Mouse (Mus musculus): ENCODE data around the gene Gapvd1. TPM values are rescaled to one million over a fixed set of nuclear protein-coding genes. Genes with fewer than 3 reads are reported as not detected.
A peak's percentile ranks its signal among the peaks of the same experiment; 100 is the strongest.

Gapvd1 gene
- polyA plus RNA-seq, 1 experiment = 16.0 TPM

DNA sequence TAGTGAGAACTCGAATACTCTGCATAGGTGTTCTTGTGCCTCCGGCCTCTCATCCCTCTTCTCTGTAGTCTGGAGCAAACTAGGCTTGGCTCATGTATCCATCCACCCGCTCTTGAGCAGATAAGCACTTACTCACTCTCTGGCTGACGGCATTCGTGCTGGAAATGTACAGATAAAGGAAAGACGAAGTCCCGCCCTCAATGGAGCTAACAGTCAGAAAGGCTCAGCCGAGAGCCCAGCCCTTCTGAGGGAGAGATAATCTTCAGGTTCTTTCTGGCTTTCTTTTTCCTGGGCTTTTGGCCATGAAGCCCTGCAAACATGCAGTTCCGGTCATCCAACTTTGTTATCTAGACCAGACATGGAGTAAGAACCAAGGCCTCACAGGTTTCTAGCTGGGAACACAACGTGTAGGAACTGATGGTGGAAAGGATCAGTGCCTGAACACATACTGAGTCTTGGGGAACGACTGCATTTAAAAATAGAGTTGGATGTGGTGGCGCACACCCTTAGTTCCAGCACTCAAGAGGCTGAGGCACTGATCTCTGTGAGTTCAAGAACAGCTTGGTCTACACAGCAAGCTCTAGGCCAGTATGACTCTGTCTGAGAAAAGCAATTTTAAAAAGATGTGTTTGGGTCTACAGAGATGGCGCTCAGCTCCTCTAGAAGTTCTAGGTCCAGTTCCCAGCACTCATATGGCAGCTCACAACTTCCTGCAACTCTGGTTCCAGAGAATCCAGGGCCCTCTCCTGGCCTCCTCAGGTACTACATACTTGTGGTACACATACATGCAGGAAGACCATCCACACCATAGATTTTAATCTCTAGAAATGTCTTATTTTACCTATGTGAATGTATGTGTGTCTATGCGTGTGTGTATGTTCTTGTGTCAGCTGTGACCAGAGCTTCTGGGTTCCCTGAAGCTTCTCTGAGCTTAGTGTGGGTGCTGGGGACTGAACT lies 28.3 kb upstream of the Gapvd1 start:
- H3K4me3 ChIP-seq (ENCODE audit: insufficient read depth, low read depth, low read length) = no peak overlapping the region
- DNase-seq = no peak
- H3K27me3 ChIP-seq (replicated peaks; ENCODE audit: control insufficient read depth, insufficient read depth, low read length) = no peaks in the 10 kb centered on the region
- 93% methylated on average over 14 of the region's 14 CpGs for WGBS
- no peak for TF ChIP-seq CTCF (conservative IDR thresholded peaks at IDR 0.05; ENCODE audit: insufficient read depth, insufficient read length, low read depth, low read length)
- no peak for TF ChIP-seq POLR2A (IDR thresholded peaks at IDR 0.05; ENCODE audit: low read depth, low read length)
- no peaks in the 10 kb centered on the region for H3K4me1 ChIP-seq (ENCODE audit: control insufficient read depth, insufficient read depth, low read length)
- no peak overlapping the region for H3K27ac ChIP-seq (ENCODE audit: insufficient read depth, low read depth, low read length)
- no peaks in the 10 kb centered on the region; the same call in 1 of the 2 replicates for H3K36me3 ChIP-seq (ENCODE audit: control insufficient read depth, insufficient read depth, low read length)

- DNase-seq = no peak
- H3K27ac ChIP-seq (ENCODE audit: insufficient read depth, low read depth, low read length) = no peak overlapping the region
- H3K36me3 ChIP-seq (ENCODE audit: control insufficient read depth, insufficient read depth, low read length) = peaks cover 30% of the 10 kb centered on the region
- H3K4me1 ChIP-seq (ENCODE audit: control insufficient read depth, insufficient read depth, low read length) = peaks cover 13% of the 10 kb centered on the region; the same call in 1 of the 2 replicates
- H3K4me3 ChIP-seq (ENCODE audit: insufficient read depth, low read depth, low read length) = no peak overlapping the region
- 61% methylated on average over 1 of the region's 1 CpGs for WGBS
- TF ChIP-seq CTCF (conservative IDR thresholded peaks at IDR 0.05; ENCODE audit: insufficient read depth, insufficient read length, low read depth, low read length) = no peak
- TF ChIP-seq POLR2A (IDR thresholded peaks at IDR 0.05; ENCODE audit: low read depth, low read length) = no peak
- no peaks in the 10 kb centered on the region for H3K27me3 ChIP-seq (replicated peaks; ENCODE audit: control insufficient read depth, insufficient read depth, low read length)
These were observed 22.3 kb upstream of the Gapvd1 start for GRCm38 (mm10) chr2:34777237-34777868.

DNA sequence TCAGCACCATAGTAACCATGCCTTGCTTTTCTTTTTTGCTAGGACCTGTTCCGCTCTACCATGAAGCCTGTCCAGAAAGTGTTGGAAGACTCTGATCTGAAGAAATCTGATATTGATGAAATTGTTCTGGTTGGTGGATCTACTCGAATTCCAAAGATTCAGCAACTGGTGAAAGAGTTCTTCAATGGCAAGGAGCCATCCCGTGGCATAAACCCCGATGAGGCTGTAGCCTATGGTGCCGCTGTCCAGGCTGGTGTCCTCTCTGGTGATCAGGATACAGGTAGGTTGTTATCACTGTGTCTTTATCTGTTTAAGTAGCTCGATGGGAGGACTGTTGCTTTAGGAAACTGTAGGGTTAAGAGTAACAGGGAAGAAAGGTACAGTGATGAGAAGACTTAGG lies 19.5 kb upstream of the Gapvd1 start:
- 63% methylated on average over 6 of the region's 6 CpGs for WGBS
- Histone ChIP-seq H3K4me3 (ENCODE audit: insufficient read depth, low read depth, low read length) (no peak overlapping the region), H3K4me1 (ENCODE audit: control insufficient read depth, insufficient read depth, low read length) (peaks cover 15% of the 10 kb centered on the region; the same call in 1 of the 2 replicates), H3K36me3 (ENCODE audit: control insufficient read depth, insufficient read depth, low read length) (peaks cover 30% of the 10 kb centered on the region), H3K27ac (ENCODE audit: insufficient read depth, low read depth, low read length) (no peak overlapping the region), H3K27me3 (replicated peaks; ENCODE audit: control insufficient read depth, insufficient read depth, low read length) (no peaks in the 10 kb centered on the region)
- TF ChIP-seq POLR2A (IDR thresholded peaks at IDR 0.05; ENCODE audit: low read depth, low read length) (no peak), CTCF (conservative IDR thresholded peaks at IDR 0.05; ENCODE audit: insufficient read depth, insufficient read length, low read depth, low read length) (no peak)
- DNase-seq = no peak

GRCm38 (mm10) chr2:34773673-34774072 lies 18.6 kb upstream of the Gapvd1 start:
- DNase-seq = no peak
- H3K27ac ChIP-seq (ENCODE audit: insufficient read depth, low read depth, low read length) = no peak overlapping the region
- TF ChIP-seq CTCF (conservative IDR thresholded peaks at IDR 0.05; ENCODE audit: insufficient read depth, insufficient read length, low read depth, low read length) = no peak
- TF ChIP-seq POLR2A (IDR thresholded peaks at IDR 0.05; ENCODE audit: low read depth, low read length) = no peak
- peaks cover 15% of the 10 kb centered on the region; the same call in 1 of the 2 replicates for H3K4me1 ChIP-seq (ENCODE audit: control insufficient read depth, insufficient read depth, low read length)
- H3K27me3 ChIP-seq (replicated peaks; ENCODE audit: control insufficient read depth, insufficient read depth, low read length) = no peaks in the 10 kb centered on the region
- H3K36me3 ChIP-seq (ENCODE audit: control insufficient read depth, insufficient read depth, low read length) = peaks cover 30% of the 10 kb centered on the region
- 77% methylated on average over 4 of the region's 4 CpGs for WGBS
- no peak overlapping the region for H3K4me3 ChIP-seq (ENCODE audit: insufficient read depth, low read depth, low read length)

- DNase-seq = no peak
- WGBS = under 1% methylated on average over 50 of the region's 50 CpGs
- Histone ChIP-seq H3K4me3 (ENCODE audit: insufficient read depth, low read depth, low read length) (peak overlapping the region; percentile 84), H3K27me3 (replicated peaks; ENCODE audit: control insufficient read depth, insufficient read depth, low read length) (no peaks in the 10 kb centered on the region), H3K4me1 (ENCODE audit: control insufficient read depth, insufficient read depth, low read length) (peaks cover 15% of the 10 kb centered on the region; the same call in 1 of the 2 replicates), H3K36me3 (ENCODE audit: control insufficient read depth, insufficient read depth, low read length) (peaks cover 28% of the 10 kb centered on the region), H3K27ac (ENCODE audit: insufficient read depth, low read depth, low read length) (peak overlapping the region; percentile 76)
- no peak for TF ChIP-seq CTCF (conservative IDR thresholded peaks at IDR 0.05; ENCODE audit: insufficient read depth, insufficient read length, low read depth, low read length)
- peak; percentile 16 for TF ChIP-seq POLR2A (IDR thresholded peaks at IDR 0.05; ENCODE audit: low read depth, low read length)
These were observed 17.5 kb upstream of the Gapvd1 start for GRCm38 (mm10) chr2:34772252-34773235.

DNA sequence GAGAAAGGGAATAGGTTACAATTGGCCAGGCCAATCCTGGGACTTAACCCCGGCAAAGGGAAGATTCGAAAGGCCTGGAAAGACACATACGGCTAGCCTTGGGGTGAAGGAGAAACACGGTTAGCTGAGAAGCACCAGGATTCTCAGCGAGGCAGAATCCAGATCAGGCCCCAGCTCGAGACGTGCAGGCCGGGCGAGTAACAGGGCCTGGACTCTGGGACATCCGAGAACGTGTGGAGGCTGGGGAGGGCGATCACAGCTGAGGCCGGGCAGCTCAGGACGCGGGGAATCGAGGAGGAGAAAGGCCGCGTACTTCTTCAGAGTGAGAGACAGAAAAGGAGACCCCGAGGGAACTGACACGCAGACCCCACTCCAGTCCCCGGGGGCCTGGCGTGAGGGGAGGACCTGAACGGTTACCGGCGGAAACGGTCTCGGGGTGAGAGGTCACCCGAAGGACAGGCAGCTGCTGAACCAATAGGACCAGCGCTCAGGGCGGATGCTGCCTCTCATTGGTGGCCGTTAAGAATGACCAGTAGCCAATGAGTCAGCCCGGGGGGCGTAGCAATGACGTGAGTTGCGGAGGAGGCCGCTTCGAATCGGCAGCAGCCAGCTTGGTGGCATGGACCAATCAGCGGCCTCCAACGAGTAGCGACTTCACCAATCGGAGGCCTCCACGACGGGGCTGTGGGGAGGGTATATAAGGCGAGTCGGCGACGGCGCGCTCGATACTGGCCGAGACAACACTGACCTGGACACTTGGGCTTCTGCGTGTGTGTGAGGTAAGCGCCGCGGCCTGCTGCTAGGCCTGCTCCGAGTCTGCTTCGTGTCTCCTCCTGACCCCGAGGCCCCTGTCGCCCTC lies 16.6 kb upstream of the Gapvd1 start, which contains the start of gene Hspa5:
Gene Hspa5 (plus strand): TSS at position 603 of the 859 bp plus-strand sequence.
- under 1% methylated on average over 60 of the region's 60 CpGs for WGBS
- peaks cover 23% of the 10 kb centered on the region for H3K36me3 ChIP-seq (ENCODE audit: control insufficient read depth, insufficient read depth, low read length)
- peaks cover 12% of the 10 kb centered on the region; the same call in 1 of the 2 replicates for H3K4me1 ChIP-seq (ENCODE audit: control insufficient read depth, insufficient read depth, low read length)
- peak; percentile 100 for DNase-seq
- TF ChIP-seq CTCF (conservative IDR thresholded peaks at IDR 0.05; ENCODE audit: insufficient read depth, insufficient read length, low read depth, low read length) (no peak), POLR2A (IDR thresholded peaks at IDR 0.05; ENCODE audit: low read depth, low read length) (peak; percentile 100)
- H3K4me3 ChIP-seq (ENCODE audit: insufficient read depth, low read depth, low read length) = peak within 1 kb of the TSS; percentile 84
- peak within 1 kb of the TSS; percentile 76 for H3K27ac ChIP-seq (ENCODE audit: insufficient read depth, low read depth, low read length)
- no peaks in the 10 kb centered on the region for H3K27me3 ChIP-seq (replicated peaks; ENCODE audit: control insufficient read depth, insufficient read depth, low read length)
